Mouse (Mus musculus) kidney, adult 2 months (tissue): ENCODE data around the gene Acox2.

Source experiments
- CTCF ChIP-seq: fragments of 200-500 bp; conservative IDR thresholded peaks from 2 replicates; pipeline ENCODE4 v1.5.1; 2011; ENCODE audit warnings: low read depth, mild to moderate bottlenecking, control low read depth, low read length, moderate library complexity, mixed read lengths; ENCODE audit not compliant: insufficient read depth, insufficient read length
- POLR2A ChIP-seq: fragments of 200-500 bp; IDR thresholded peaks from one replicate; pipeline ENCODE4 v1.6.1; 2011; ENCODE audit warnings: low read depth, low read length, control low read depth

GRCm38 (mm10) chr14:8246878-8247277 lies 12.3 kb downstream of the Acox2 start:
- TF ChIP-seq CTCF, result no peak
- no peak for TF ChIP-seq POLR2A
